Mouse (Mus musculus) adrenal gland, postnatal 10 days (tissue): ENCODE measurements around the gene Socs4. TPM values are rescaled to one million over a fixed set of nuclear protein-coding genes. Genes with fewer than 3 reads are reported as not detected.

ENCODE experiments used
- DNase-seq: peaks from one replicate; pipeline ENCODE4 v3.0.0; 2021; ENCODE audit warnings: mixed read lengths
- long read RNA-seq, 2 experiments: library from polyadenylated mRNA; stranded (forward); transcript quantifications; one replicate each; pipeline ENCODE4 v2.0.0; 2021
- total RNA-seq, 2 experiments: library from RNA; stranded (reverse); gene quantifications; 2 replicates each; pipeline ENCODE4 v1.2.3; 2021

The Socs4 gene
- 10 to 100 TPM; 18.8 to 19.7 TPM for total RNA-seq
- long read RNA-seq, experiment 1, full-length matches to known transcripts: 7 of 11 reads
- long read RNA-seq, experiment 1, partial matches to known transcripts: 0 of 11 reads
- long read RNA-seq, experiment 1, other reads (novel, unspliced or antisense): 4 of 11 reads
- long read RNA-seq, experiment 2, full-length matches to known transcripts: 3 of 6 reads
- long read RNA-seq, experiment 2, partial matches to known transcripts: 0 of 6 reads
- long read RNA-seq, experiment 2, other reads (novel, unspliced or antisense): 3 of 6 reads

- peak; percentile 98 for DNase-seq
Observed at GRCm38 (mm10) chr14:47276637-47277393, at the start of gene Socs4, which contains the start of gene Wdhd1. Socs4 (plus strand) TSS chr14:47276931. Wdhd1 (minus strand) TSS chr14:47276857.

DNA sequence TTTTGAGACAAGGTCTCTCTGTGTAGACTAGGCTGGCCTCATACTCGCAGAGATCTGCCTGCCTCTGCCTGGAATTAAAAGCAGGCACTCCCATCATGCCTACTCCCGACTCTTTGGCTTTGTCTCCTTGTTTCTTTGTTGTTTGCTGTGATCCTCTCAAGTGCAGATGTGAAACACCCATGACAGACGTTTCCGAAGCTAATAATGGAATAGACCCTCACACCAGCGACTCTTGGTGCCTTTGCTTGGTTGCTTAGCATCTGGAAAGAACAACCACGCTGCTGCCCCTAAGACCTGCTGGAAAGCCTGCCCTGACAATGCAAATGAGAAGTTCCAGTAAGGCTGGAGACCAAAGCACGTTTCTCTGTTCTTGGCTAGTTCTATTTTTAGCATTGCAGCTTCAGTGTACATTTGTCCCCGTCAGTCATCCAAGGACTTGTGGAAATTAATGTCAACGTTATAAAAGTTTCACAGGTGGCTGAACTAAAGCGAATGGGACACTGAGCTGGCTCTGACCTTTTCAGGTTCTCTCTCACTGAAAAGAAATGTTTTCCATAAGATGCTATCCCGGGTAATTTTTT is 46.8 kb upstream of the Socs4 start:
- DNase-seq: no peak

DNA sequence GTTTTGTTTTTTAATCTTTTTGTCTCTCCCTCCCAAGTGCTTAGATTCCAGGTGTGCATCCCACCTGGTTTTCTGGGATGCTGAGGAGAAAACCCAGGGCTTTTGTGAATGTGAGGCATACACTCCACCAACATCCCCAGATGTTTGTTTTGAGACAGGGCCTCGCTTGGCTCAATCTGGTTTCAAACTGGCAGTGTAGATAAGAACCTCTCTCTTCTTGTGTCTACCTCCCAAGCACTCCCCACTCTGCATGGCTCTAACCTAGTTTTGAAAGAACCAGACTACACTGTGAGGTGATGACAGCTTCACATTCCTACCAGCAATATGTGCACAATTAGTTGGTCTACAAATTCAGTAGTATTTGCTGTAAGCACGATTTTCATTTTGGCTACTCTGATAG is 43.1 kb upstream of the Socs4 start:
- no peak for DNase-seq

GRCm38 (mm10) chr14:47234032-47234431 is 42.7 kb upstream of the Socs4 start:
- no peak for DNase-seq

- no peak for DNase-seq
Observed at GRCm38 (mm10) chr14:47234526-47235250, 42.0 kb upstream of the Socs4 start.

GRCm38 (mm10) chr14:47236491-47236890 is 40.2 kb upstream of the Socs4 start:
- no peak for DNase-seq

GRCm38 (mm10) chr14:47237286-47237685 is 39.4 kb upstream of the Socs4 start:
- no peak for DNase-seq

DNA sequence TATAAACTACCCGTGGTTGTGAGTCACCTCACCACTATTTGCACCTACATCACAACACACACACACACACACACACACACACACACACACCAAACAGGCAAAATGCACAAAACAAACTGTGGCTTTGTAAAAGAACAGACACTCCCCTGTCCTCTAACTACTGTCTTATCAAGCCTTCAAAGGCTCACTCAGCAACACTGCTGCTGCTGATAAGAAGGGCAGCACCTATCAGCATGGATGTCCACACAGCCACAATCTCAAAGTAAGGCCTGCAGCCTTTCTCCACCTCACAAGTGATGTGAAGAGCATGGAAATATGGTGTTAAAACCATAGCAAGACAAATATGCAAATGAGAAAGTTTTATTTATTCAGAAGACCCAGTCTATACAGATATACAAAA is 36.1 kb upstream of the Socs4 start:
- no peak for DNase-seq

DNA sequence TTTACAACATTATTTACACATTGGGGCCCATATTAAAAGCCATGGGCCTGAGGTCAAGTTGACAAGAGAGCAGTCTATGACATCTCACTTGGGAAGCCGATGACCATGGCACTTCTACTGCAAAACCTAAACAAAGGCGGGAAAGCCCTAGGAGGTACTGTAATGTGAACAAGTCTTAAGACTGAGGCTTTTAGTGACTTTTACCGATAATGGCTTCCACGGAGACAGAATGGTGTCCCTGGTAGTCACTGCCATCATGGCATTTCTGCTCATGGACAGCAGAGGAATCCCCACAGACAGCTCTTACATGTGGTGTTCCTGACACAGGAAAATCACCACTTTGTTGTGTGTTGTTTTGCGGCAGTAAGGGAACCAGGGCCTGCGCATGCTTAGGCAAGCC is 35.7 kb upstream of the Socs4 start:
- DNase-seq: no peak

DNA sequence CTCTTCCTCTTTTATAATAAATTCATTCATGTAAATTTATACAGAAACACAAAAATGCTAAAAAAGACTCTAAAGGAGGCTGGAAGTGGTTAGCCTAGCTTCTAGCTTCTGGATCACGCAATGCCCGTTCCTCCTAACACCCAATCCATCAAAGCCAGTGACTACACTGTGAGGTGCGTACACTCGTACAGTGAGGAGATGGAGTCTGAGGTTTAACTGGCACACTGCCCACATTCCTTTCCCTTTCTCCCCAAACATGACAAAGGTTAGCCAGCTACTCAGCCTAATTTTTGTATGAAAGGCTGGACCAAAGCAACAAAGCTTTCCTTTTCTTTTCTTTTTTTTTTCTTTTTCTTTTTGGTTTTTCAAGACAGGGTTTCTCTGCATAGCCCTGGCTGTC is 34.0 kb upstream of the Socs4 start:
- no peak for DNase-seq

- DNase-seq: peak; percentile 50
Observed at GRCm38 (mm10) chr14:47249839-47250238, 26.9 kb upstream of the Socs4 start.

DNA sequence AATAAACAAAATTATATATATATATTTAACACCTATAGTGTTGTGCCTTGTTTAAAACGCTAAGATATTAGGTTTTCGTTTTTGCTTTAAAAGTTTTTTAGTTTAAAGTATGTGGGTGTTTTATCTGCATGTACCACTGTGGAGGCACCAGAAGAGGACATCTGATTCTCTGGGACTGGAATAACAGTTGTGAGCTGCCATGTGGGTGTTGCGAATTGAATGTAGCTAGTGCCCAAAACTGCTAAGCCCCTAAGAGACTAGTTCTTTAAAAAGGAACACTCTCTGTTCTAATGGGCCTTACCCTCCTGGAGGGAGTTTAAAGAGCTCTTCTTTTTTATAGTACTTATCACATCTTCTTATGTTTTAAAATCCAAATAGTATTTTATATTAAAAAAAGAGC is 11.9 kb upstream of the Socs4 start:
- DNase-seq: no peak

DNA sequence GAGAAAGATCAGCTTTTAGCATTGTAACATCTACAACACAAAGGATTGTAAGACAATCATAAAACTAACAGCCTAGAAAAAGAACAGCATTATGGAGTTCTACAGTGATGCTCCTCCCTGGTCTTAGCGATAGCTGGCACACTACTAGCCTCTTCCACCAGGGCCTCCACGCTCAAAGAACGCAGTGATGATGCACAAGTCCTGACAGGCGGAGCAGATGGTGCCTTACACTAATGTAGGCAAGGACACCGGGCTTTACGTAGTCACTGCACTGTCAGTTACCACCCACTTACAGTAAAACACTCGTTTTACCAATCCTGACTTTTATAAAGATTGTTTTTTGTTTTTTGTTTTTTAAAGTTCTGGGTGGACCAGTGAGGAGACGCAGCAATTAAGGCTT is 10.9 kb upstream of the Socs4 start:
- no peak for DNase-seq

- DNase-seq: no peak
Observed at GRCm38 (mm10) chr14:47269056-47269455, 7.7 kb upstream of the Socs4 start.

DNA sequence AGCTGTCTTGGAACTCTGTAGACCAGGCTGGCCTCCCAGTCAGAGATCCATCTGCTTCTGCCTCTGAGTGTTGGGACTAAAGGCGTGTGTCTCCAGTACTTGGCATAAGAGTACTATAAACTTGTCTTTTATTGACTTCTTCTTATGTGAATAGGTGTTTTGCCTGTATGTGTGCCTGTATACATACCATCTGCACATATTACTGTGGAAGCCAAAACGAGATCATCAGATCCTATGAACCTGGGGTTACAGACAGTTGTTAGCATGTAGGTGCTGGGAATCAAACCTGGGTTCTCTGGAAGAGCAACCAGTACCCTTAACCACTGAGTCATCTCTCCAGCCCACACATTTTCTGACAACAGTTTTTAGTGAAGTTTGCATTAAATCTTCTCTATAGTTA is 7.0 kb upstream of the Socs4 start:
- no peak for DNase-seq

DNA sequence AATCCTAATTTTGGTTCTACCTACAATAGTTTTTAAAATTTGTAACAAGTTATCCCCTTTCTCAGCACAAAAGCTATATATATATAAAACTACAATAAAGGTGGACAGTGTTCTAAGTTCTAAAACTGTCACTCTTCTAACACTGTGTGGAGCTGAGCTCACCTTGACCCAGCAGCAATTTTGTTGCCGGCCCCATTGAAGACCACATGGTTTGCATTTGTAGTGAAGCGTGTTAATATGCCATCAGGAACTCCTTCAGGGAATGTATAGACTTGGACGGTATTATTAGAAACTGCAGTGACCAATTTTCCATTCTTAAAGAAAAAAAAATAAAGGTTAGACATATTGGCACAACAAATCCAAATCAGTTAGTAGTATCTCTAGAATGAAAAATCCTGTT is 3.0 kb upstream of the Socs4 start:
- DNase-seq: no peak

DNA sequence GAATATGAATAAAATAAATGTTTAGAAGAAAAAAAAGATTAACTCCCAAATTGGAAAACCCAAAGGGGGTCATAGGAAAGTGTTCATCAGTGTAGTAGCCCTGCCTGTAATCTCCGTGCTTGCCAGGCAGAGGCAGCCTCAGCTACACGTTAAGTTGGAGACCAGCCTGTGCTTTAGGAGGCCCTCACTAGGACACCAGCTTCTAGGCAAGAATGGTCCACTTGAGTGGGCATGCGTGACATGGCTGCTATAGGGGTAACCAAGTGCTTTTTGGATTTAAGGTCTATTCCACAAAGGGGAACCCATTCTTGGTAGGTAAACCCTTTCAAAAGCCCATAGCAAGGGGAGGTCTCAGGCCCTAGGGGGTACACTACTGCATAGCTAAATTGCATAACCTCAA is 1.3 kb upstream of the Socs4 start:
- no peak for DNase-seq

DNA sequence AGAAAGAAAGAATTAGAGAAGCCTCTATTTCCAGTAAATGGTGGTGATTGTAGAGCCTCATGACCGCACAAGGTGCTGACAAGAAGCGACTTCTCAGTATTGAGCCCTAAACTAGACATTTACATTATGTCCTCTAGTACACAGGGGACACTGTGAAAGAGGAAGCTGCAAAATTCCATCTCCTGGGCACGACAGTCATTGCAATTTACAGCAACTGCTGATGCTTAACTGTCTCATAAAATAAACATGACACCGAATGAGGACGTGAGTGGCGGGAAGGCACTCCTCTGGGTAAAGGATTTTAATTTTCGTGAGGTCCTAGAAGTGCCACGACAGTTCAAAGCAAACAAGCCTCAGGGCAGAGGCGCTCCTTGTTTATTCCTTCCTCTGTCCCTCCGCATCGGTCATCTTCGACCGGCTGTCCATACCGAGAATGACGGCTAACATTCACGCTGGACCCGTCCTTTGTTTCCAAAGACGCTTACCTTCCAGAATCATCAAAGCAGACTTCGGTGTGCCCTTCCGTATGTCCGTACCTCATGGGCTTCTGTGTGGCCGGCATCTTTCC is 611 bp upstream of the Socs4 start:
- DNase-seq: peak; percentile 17

DNA sequence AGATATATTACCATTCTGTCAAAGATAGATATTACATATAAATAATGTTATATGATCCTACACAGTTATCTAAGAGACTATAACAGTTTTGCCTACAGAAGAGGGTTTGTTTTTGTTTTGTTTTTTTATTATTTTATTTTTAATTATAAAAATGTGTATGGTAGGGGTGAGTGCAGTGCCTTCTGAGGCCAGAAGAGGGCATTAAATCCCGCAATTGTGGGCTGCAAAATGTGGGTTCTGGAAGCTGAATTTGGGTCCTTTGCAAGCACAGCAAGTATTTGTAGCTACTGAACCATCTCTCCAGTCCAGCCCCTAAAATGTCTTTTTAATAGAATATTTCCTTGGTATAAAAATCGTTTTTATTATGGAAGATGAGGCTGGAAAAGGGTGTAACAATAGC is 2.3 kb downstream of the Socs4 start:
- no peak for DNase-seq

- DNase-seq: no peak
Observed at GRCm38 (mm10) chr14:47281535-47281934, 4.8 kb downstream of the Socs4 start.

DNA sequence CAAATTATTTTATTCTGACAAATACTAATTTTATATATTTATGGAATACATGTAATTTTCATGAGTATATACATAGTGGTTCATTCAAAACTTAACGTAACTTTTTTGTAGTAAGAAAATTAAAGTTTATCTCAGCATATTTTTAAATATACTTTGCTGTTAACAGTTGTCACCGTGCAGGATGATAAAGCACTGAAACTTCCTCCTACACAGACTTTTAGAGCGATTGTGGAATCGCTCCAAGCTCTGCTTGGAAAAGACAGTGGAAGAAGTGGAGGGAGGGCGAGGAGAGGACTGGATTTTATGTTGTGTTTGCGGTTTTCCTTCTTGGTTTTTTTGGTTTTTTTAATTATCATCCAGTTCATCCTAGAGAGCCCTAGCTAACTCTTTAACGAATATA is 6.8 kb downstream of the Socs4 start:
- DNase-seq: no peak

DNA sequence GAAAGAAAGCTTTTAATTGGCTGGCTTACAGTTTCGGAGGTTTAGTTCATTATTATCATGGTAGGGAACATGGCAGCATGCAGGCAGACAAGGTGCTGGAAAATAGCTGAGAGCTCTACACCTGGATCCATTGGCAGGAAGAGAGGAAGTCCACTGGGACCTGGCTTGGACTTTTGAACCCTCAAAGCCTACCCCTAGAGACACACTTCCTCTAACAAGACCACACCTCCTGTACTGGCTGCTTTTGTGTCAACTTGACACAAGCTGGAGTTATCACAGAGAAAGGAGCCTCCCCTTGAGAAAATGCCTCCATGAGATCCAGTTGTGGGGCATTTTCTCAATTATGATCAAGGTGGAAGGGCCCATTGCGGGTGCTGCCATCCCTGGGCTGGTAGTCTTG is 8.5 kb downstream of the Socs4 start:
- no peak for DNase-seq

GRCm38 (mm10) chr14:47286215-47286614 is 9.5 kb downstream of the Socs4 start:
- DNase-seq: no peak
